Mouse (Mus musculus) hematopoietic multipotent progenitor cell, adult 10-12 weeks (in vitro differentiated cells): ENCODE results near the gene F11r. TPM values are rescaled to one million over a fixed set of nuclear protein-coding genes. Genes with fewer than 3 reads are reported as not detected.

Source experiments
- polyA plus RNA-seq: library from polyadenylated mRNA; stranded (reverse); fragments of >175 nt; gene quantifications from 2 replicates; pipeline ENCODE4 v1.2.3, GENCODE M21; 2012; ENCODE audit warnings: low replicate concordance

Gene F11r
- 0.16 and 1.7 TPM in 2 replicates for polyA plus RNA-seq

DNA sequence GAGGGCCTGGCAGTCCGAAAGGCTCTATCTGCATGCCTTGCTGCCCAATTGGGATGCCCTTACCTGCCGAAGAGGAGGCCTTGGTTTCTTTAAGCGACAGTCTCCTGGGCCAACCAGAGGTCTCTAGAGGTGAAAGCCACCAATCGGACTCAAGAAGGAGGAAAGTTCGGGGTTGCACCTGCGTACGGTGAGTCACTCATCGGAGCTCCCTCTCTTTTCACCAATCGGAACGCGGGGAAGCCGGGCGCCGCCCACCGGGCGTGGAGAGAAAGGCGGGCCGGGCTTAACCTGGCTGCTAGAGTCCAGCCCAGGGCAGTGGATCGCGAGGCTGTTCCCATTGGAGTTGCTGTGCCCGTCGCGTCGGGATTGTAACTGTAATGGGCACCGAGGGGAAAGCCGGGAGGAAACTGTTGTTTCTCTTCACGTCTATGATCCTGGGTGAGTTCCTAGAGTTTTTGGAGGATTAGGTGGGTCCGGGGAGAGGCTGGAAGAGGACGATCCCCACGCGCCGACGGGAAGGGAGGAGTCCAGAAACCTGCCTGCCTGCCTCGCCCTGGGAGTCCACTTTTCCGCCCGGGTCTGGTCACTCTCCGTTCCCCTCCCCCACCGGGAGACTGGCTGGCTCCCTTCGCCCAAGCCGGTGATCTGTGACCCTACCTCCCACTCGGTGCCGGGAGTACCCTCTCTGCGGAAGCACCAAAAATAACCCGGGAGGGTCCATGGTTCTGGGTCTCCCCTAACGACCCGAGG, at the start of gene F11r:
Gene F11r (plus strand): TSS at position 272 of the 750 bp plus-strand sequence.

DNA sequence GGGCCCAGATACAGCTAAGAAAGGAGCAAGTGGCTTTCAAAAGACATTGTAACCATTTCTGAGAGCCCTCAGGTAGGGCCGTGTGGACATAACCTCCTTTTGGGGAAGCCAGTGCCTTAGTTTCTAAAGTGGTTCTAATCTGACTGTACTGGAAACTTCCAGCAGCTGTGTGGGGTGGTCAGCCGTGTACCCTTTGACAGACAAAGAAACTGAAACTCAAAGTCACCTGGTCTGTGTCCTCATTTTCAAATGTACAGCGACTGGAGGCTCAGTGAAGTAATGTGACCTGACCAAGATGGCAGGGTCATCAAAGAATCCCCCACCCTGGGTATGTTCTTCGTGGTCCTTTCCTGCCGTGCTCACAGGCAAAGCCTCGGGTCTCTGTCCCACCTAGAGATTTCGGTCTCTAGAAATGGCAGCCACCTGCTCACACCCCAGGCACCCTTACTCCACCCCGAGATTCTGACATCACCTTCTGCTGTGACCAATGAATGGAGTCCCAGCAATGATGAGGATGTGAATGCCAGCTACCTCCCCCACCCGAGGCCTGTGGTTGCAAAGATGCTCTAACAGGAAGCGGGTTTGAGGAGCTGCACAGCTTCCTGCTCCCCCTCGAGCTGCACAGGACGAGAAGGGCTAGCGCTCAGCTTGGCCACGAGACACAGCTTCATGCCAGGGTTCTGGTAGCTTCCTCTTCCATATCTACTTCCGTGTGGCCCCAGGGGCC, 48.8 kb upstream of the F11r start, which contains the start of gene Arhgap30:
Gene Arhgap30 (plus strand): TSS at position 579 of the 727 bp plus-strand sequence.

GRCm38 (mm10) chr1:171410947-171411484, 26.3 kb upstream of the F11r start, which contains the start of gene Usf1:
Gene Usf1, plus strand, starts transcription at chr1:171411313.

GRCm38 (mm10) chr1:171418660-171419059, 18.7 kb upstream of the F11r start, which contains the start of gene Tstd1:
Gene Tstd1, plus strand, starts transcription at chr1:171418872.

DNA sequence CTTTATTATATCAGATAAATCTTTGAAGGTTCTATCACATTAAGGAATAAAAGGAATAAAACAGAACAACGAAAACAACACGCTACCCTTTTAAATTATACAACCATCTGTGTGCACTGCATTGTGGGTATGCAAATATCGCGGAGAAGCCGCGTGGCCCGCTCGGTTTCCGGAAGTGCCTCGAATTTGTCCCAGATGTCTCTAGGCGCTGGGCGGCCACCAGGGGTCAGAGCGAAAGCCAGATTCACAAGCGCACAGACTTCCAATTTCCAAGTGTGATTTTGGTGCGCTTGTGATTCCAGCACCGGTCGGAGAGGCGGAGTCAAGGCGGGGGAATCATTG, 65.9 kb downstream of the F11r start, which contains the start of gene Alyref2:
Gene Alyref2 (plus strand): TSS at position 229 of the 342 bp plus-strand sequence.

Other genes with a start within 250 kb of the F11r start
- gene Pcp4l1, start 241.3 kb upstream of the F11r start, polyA plus RNA-seq = 0.66 and 1.8 TPM in 2 replicates
- gene Nr1i3, start 223.6 kb upstream of the F11r start, polyA plus RNA-seq = not detected in 2 replicates
- 18.3 and 19.3 TPM in 2 replicates for gene Tomm40l, start 215.0 kb upstream of the F11r start, polyA plus RNA-seq
- gene Apoa2, start 212.5 kb upstream of the F11r start, polyA plus RNA-seq = not detected in 2 replicates
- 33.6 and 46.3 TPM in 2 replicates for gene Fcer1g, start 203.2 kb upstream of the F11r start, polyA plus RNA-seq
- 0.04 and 0.17 TPM in 2 replicates for gene Adamts4, start 187.1 kb upstream of the F11r start, polyA plus RNA-seq
- gene Ndufs2, start 186.1 kb upstream of the F11r start, polyA plus RNA-seq = 29.8 and 80.2 TPM in 2 replicates
- gene B4galt3, start 167.2 kb upstream of the F11r start, polyA plus RNA-seq = 63.2 and 69.5 TPM in 2 replicates
- gene Ppox, start 156.3 kb upstream of the F11r start, polyA plus RNA-seq = 29.7 and 70.3 TPM in 2 replicates
- 77.2 and 163 TPM in 2 replicates for gene Usp21, start 149.5 kb upstream of the F11r start, polyA plus RNA-seq
- gene Ufc1, start 142.5 kb upstream of the F11r start, polyA plus RNA-seq = 17.7 and 40.2 TPM in 2 replicates
- gene Dedd, start 108.4 kb upstream of the F11r start, polyA plus RNA-seq = 11.6 and 25.3 TPM in 2 replicates
- 9.5 and 14.3 TPM in 2 replicates for gene Nit1, start 91.9 kb upstream of the F11r start, polyA plus RNA-seq
- 6.8 and 10.4 TPM in 2 replicates for gene Pfdn2, start 91.9 kb upstream of the F11r start, polyA plus RNA-seq
- 0.44 and 0.99 TPM in 2 replicates for gene Klhdc9, start 76.7 kb upstream of the F11r start, polyA plus RNA-seq
- 2.4 and 3.8 TPM in 2 replicates for gene Nectin4, start 67.4 kb upstream of the F11r start, polyA plus RNA-seq
- gene Arhgap30, start 48.6 kb upstream of the F11r start, polyA plus RNA-seq = 174 and 196 TPM in 2 replicates
- gene Usf1, start 26.2 kb upstream of the F11r start, polyA plus RNA-seq = 54.0 and 85.7 TPM in 2 replicates
- 1.4 TPM in 1 of 2 replicates, not detected in the other for gene Tstd1, start 18.7 kb upstream of the F11r start, polyA plus RNA-seq
- gene Alyref2, start 65.9 kb downstream of the F11r start, polyA plus RNA-seq = 17.0 and 18.6 TPM in 2 replicates
- gene Itln1, start 97.8 kb downstream of the F11r start, polyA plus RNA-seq = 0.36 and 1.6 TPM in 2 replicates
- 1.1 and 1.5 TPM in 2 replicates for gene Cd244a, start 121.7 kb downstream of the F11r start, polyA plus RNA-seq
- 10.9 and 18.3 TPM in 2 replicates for gene Ly9, start 169.9 kb downstream of the F11r start, polyA plus RNA-seq
- gene Slamf7, start 215.5 kb downstream of the F11r start, polyA plus RNA-seq = 5.1 and 5.5 TPM in 2 replicates
- gene Cd48, start 244.5 kb downstream of the F11r start, polyA plus RNA-seq = 9.6 and 15.3 TPM in 2 replicates